Mouse (Mus musculus) ZHBTc4 (cell line): ENCODE measurements at regions not wholly inside any gene's neighbourhood (a gene's known extent, or its start where the extent isn't known, plus 50 kb on each side); places are given as distances from the start of the nearest gene placed in this dataset.

Source experiments
- DNase-seq: peaks from one replicate; pipeline ENCODE4 v3.0.0-alpha.2; 2011; ENCODE audit warnings: low read depth, low spot score

DNA sequence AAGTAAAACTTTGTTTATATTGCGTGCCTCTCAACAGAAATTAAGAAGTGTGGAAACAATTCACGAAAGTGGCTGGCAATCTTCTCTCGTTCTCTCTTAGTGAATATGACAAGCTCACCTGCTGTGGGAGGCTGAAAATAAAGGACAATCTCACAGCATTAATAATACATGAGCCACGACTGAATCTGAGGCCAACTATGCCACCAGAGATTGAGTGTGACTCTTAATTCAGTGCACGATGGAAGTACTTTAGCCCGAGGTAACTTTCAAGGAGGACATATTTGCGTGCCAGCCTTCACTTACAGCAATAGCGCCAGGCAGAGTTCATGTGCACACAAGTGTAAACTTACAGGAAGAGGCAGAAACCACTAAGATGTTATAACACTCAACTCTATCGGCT is 760.6 kb upstream of the Epha5 start:
- DNase-seq = no peak

DNA sequence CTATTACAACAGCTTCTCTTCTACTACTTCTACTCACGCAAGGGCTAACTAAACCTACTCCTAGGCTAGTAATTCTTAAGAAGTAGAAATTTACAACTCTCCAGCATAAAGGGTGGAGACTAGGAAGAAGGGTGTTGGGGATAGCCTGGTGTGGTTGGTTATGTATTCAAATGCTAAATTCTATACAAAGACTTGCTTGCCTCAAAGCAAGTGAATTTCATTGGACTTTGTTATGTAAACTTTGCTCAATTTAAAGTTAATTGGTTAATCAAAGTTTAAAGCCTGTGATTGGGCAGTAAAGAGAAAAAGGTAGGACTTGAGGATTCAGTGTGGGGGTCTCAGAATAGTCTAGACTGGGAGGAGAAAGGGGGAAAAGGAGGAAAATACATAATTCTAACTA is 756.7 kb upstream of the Epha5 start:
- peak; percentile 79 for DNase-seq

DNA sequence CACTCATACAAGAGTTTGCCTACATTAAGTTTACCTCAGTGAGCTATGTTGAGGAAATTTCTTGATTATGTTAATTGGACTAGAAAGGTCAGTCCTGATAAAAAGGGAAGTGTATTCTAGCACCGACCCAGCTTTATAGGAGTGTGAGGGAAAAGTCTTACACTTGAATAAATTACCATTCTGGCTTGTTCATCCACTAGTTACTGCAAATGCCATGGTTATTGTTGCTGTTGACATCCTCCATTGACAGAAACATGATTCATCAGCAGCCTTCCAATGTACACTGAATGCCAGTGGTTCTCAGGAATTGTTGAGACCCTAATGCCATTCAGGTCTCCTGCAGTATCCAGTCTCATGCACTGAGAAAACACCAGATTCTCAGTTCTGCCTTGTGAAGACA is 738.7 kb upstream of the Epha5 start:
- no peak for DNase-seq

DNA sequence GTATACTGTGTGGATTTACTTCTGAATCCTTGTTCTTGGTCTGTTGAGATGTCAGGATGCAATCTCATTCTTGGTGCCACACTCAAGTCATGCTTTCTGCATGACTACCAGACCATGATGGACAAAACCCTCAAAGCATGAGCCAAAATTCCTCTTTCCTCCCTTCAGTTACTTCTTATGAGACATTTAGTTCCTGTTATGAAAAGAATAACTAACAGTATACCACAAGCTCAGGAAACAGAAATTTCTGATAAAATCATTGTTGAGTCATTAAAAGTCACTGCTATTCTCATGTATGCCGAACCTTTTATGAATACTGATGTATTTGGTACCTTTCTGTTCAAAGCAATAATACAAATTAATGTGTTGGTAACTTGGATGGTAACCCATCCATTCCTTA is 738.0 kb upstream of the Epha5 start:
- DNase-seq = no peak
